Mouse (Mus musculus) midbrain, embryonic 10.5 days (tissue): Measurements from ENCODE around the gene Pitpnb. TPM values are rescaled to one million over a fixed set of nuclear protein-coding genes. Genes with fewer than 3 reads are reported as not detected.

Experiments
- DNase-seq: peaks from one replicate; pipeline ENCODE4 v3.0.0-alpha.2; 2017; ENCODE audit warnings: low spot score
- H3K27ac ChIP-seq: fragments of 300-500 bp; sonication (generic); replicated peaks from 2 replicates; pipeline ENCODE4 v1.5.1; 2016; ENCODE audit warnings: mild to moderate bottlenecking
- H3K27me3 ChIP-seq: fragments of 300-500 bp; sonication (generic); 2 replicates; pipeline ENCODE4 v1.6.1; 2016; ENCODE audit warnings: low read depth, mild to moderate bottlenecking; ENCODE audit not compliant: poor library complexity, severe bottlenecking
- H3K36me3 ChIP-seq: fragments of 300-500 bp; sonication (generic); 2 replicates; pipeline ENCODE4 v1.6.1; 2016; ENCODE audit warnings: mild to moderate bottlenecking, moderate library complexity
- H3K4me1 ChIP-seq: fragments of 300-500 bp; sonication (generic); 2 replicates; pipeline ENCODE4 v1.6.1; 2016
- H3K4me3 ChIP-seq: fragments of 300-500 bp; sonication (generic); 2 replicates; pipeline ENCODE4 v1.5.1; 2016; ENCODE audit warnings: mild to moderate bottlenecking, moderate library complexity
- H3K9me3 ChIP-seq: fragments of 300-500 bp; sonication (generic); replicated peaks from 2 replicates; pipeline ENCODE4 v1.6.1; 2016; ENCODE audit warnings: mild to moderate bottlenecking
- WGBS: fragments of 180-500 bp; shearing (Covaris S2); methylation state at CpG from one replicate; pipeline ENCODE4 v1.1.7; 2016; 5-methylcytosine and 5-hydroxymethylcytosine counted together
- polyA plus RNA-seq: library from polyadenylated mRNA; unstranded; fragments of >200 nt; fragmentation: Nextera tagmentation; extraction: Ambion mirVana; gene quantifications from 2 replicates; pipeline ENCODE4 v1.2.1, GENCODE M21; 2016

Gene Pitpnb
- polyA plus RNA-seq, 1 experiment from 2014 or later: 129 TPM

- Histone ChIP-seq H3K4me3 (no peak overlapping the region), H3K9me3 (no peaks in the 10 kb centered on the region), H3K27ac (no peak overlapping the region), H3K36me3 (peaks cover 87% of the 10 kb centered on the region), H3K27me3 (no peaks in the 10 kb centered on the region), H3K4me1 (no peaks in the 10 kb centered on the region)
- 87% methylated on average over 8 of the region's 8 CpGs for WGBS
- no peak for DNase-seq
Observed at GRCm38 (mm10) chr5:111361058-111361457, 30.5 kb downstream of the Pitpnb start.

GRCm38 (mm10) chr5:111361846-111362245 lies 31.3 kb downstream of the Pitpnb start:
- 89% methylated on average over 7 of the region's 7 CpGs for WGBS
- Histone ChIP-seq H3K36me3 (peaks cover 84% of the 10 kb centered on the region), H3K4me3 (no peak overlapping the region), H3K4me1 (peaks cover 7% of the 10 kb centered on the region), H3K9me3 (no peaks in the 10 kb centered on the region), H3K27ac (no peak overlapping the region), H3K27me3 (no peaks in the 10 kb centered on the region)
- no peak for DNase-seq

- WGBS: 77% methylated on average over 6 of the region's 6 CpGs
- Histone ChIP-seq H3K4me1 (peaks cover 24% of the 10 kb centered on the region), H3K9me3 (no peaks in the 10 kb centered on the region), H3K4me3 (no peak overlapping the region), H3K27me3 (no peaks in the 10 kb centered on the region), H3K36me3 (peaks cover 80% of the 10 kb centered on the region), H3K27ac (no peak overlapping the region)
- DNase-seq: no peak
Observed at GRCm38 (mm10) chr5:111363446-111364062, 33.0 kb downstream of the Pitpnb start.

GRCm38 (mm10) chr5:111364533-111364932 lies 34.0 kb downstream of the Pitpnb start:
- DNase-seq: no peak
- peaks cover 26% of the 10 kb centered on the region for H3K4me1 ChIP-seq
- WGBS: 40% methylated on average over 3 of the region's 3 CpGs
- H3K27me3 ChIP-seq: no peaks in the 10 kb centered on the region
- no peak overlapping the region for H3K4me3 ChIP-seq
- H3K36me3 ChIP-seq: peaks cover 80% of the 10 kb centered on the region
- H3K27ac ChIP-seq: no peak overlapping the region
- H3K9me3 ChIP-seq: no peaks in the 10 kb centered on the region

GRCm38 (mm10) chr5:111366140-111366539 lies 35.6 kb downstream of the Pitpnb start:
- no peak overlapping the region for H3K4me3 ChIP-seq
- no peaks in the 10 kb centered on the region for H3K9me3 ChIP-seq
- no peaks in the 10 kb centered on the region for H3K27me3 ChIP-seq
- DNase-seq: no peak
- H3K36me3 ChIP-seq: peaks cover 80% of the 10 kb centered on the region
- no peak overlapping the region for H3K27ac ChIP-seq
- 93% methylated on average over 5 of the region's 5 CpGs for WGBS
- H3K4me1 ChIP-seq: peaks cover 26% of the 10 kb centered on the region

GRCm38 (mm10) chr5:111367937-111368517 lies 37.5 kb downstream of the Pitpnb start:
- H3K4me1 ChIP-seq: peaks cover 26% of the 10 kb centered on the region
- peaks cover 82% of the 10 kb centered on the region for H3K36me3 ChIP-seq
- 81% methylated on average over 11 of the region's 11 CpGs for WGBS
- no peaks in the 10 kb centered on the region for H3K27me3 ChIP-seq
- H3K27ac ChIP-seq: peak overlapping the region; percentile 78
- H3K4me3 ChIP-seq: no peak overlapping the region
- DNase-seq: no peak
- no peaks in the 10 kb centered on the region for H3K9me3 ChIP-seq

GRCm38 (mm10) chr5:111368576-111368975 lies 38.0 kb downstream of the Pitpnb start:
- H3K27ac ChIP-seq: peak overlapping the region; percentile 78
- DNase-seq: no peak
- H3K27me3 ChIP-seq: no peaks in the 10 kb centered on the region
- no peak overlapping the region for H3K4me3 ChIP-seq
- H3K36me3 ChIP-seq: peaks cover 82% of the 10 kb centered on the region
- WGBS: 87% methylated on average over 5 of the region's 5 CpGs
- peaks cover 26% of the 10 kb centered on the region for H3K4me1 ChIP-seq
- no peaks in the 10 kb centered on the region for H3K9me3 ChIP-seq

- Histone ChIP-seq H3K27ac (no peak overlapping the region), H3K27me3 (no peaks in the 10 kb centered on the region), H3K4me3 (no peak overlapping the region), H3K4me1 (no peaks in the 10 kb centered on the region), H3K9me3 (no peaks in the 10 kb centered on the region), H3K36me3 (peaks cover 97% of the 10 kb centered on the region)
- WGBS: 91% methylated on average over 4 of the region's 4 CpGs
- no peak for DNase-seq
Observed at GRCm38 (mm10) chr5:111375616-111376015, 45.1 kb downstream of the Pitpnb start.

GRCm38 (mm10) chr5:111376276-111377020 lies 45.9 kb downstream of the Pitpnb start:
- H3K27ac ChIP-seq: no peak overlapping the region
- peaks cover 97% of the 10 kb centered on the region for H3K36me3 ChIP-seq
- H3K27me3 ChIP-seq: no peaks in the 10 kb centered on the region
- WGBS: 96% methylated on average over 24 of the region's 24 CpGs
- no peaks in the 10 kb centered on the region for H3K9me3 ChIP-seq
- H3K4me3 ChIP-seq: no peak overlapping the region
- no peak for DNase-seq
- no peaks in the 10 kb centered on the region for H3K4me1 ChIP-seq

GRCm38 (mm10) chr5:111378126-111378993 lies 47.8 kb downstream of the Pitpnb start:
- H3K36me3 ChIP-seq: peaks cover 94% of the 10 kb centered on the region
- WGBS: 85% methylated on average over 7 of the region's 7 CpGs
- no peak for DNase-seq
- no peaks in the 10 kb centered on the region for H3K27me3 ChIP-seq
- H3K4me3 ChIP-seq: no peak overlapping the region
- H3K9me3 ChIP-seq: no peaks in the 10 kb centered on the region
- no peak overlapping the region for H3K27ac ChIP-seq
- H3K4me1 ChIP-seq: no peaks in the 10 kb centered on the region

- H3K9me3 ChIP-seq: no peaks in the 10 kb centered on the region
- no peak overlapping the region for H3K27ac ChIP-seq
- H3K36me3 ChIP-seq: peaks cover 96% of the 10 kb centered on the region
- H3K4me1 ChIP-seq: no peaks in the 10 kb centered on the region
- H3K4me3 ChIP-seq: no peak overlapping the region
- H3K27me3 ChIP-seq: no peaks in the 10 kb centered on the region
- 86% methylated on average over 5 of the region's 5 CpGs for WGBS
- no peak for DNase-seq
Observed at GRCm38 (mm10) chr5:111383335-111383734, 52.8 kb downstream of the Pitpnb start.

- H3K36me3 ChIP-seq: peaks cover 36% of the 10 kb centered on the region
- 92% methylated on average over 10 of the region's 10 CpGs for WGBS
- no peaks in the 10 kb centered on the region for H3K9me3 ChIP-seq
- H3K4me1 ChIP-seq: peaks cover 35% of the 10 kb centered on the region
- H3K27me3 ChIP-seq: peaks cover 6% of the 10 kb centered on the region; the same call in 1 of the 2 replicates
- no peak for DNase-seq
- no peak overlapping the region for H3K4me3 ChIP-seq
- no peak overlapping the region for H3K27ac ChIP-seq
Observed at GRCm38 (mm10) chr5:111390911-111391310, 60.3 kb downstream of the Pitpnb start.
